Mouse (Mus musculus) brain, adult 10 weeks (tissue): ENCODE data around the gene Trf. TPM values are rescaled to one million over a fixed set of nuclear protein-coding genes. Genes with fewer than 3 reads are reported as not detected.

Experiments
- polyA plus RNA-seq: library from polyadenylated mRNA; stranded (reverse); fragments of 350-450 nt; fragmentation: Illumina TruSeq; extraction: RNeasy Lipid Tissue Mini Kit (QIAGEN cat#74804); gene quantifications from one replicate; pipeline ENCODE4 v1.2.3, GENCODE M21; 2015; ENCODE audit warnings: low read depth, low replicate concordance

Trf gene
- 580 TPM for polyA plus RNA-seq

DNA sequence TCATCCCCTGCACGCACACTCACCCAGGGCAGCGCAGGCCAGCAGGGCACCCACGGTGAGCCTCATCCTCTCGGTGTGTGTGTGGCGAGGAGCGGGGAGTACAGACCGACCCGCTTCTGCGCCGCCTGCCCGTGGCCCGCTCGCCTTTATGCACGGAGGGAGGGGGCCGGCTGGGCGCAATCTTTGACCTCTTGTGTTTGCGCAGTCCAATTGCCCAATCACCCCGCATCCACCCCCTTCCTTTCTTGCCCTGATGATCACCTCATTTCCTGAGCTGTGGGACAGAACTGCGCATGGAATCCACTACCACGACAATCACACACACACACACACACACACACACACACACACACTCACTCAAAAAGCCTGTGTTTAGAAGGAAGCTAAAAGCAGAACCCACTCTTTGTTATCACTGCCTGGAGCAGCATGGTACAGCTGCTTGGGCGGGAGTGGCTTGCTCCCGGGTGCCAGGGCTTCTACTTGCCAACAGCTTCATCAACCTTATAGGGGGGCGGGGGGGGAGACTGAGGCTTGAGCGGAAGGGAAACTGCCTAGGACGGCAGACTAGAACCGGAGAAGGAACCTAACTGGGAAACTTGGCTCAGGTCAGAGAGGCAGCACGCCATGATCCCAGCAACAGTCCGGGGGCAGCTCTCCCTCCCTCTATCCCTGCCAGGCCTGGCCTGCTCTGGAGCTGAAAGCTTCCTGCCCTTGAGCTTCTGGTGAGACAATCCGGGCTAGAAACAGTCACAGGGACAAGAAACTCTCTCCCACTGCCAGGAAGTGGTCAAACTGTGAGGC is at the start of gene Trf, which contains the start of gene Gm20425:
Gene Trf, minus strand, starts transcription at position 294 of the 801 bp plus-strand sequence.
Gene Gm20425, minus strand, starts transcription at position 157 of the 801 bp plus-strand sequence.

DNA sequence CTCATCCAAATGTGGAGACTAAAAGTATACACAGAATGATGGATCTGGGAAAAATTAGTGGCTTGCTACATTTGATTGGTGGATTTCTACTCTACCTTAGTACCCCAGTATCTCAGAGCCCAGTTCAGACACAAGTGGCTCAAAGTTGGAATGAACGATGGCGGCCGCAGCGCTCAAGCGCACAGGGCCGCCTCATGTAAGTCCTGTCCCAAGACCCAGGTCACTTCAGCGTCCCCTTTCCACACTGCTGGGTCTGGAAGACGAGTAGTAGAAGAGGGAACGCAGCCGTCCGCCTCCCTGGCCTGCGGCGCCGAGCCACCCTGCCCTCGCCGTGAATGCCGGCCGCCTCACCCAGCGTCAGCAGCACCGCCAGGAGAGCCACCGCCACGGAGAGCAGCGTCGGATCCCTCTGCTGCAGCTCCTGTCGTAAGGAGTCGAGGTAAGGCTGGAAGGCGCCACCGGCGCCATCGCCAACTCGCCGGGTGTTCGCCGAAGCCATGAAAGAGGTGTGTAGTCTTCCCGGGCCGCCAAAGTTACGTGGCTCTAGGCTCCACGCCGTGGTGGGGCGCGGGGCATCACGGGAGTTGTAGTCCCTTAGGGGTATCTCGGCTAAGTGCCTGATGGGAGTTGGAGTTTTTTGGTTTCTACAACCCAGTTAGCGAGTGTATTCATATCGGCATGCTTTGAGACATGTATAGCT is 28.5 kb downstream of the Trf start, which contains the start of gene Srprb:
Gene Srprb, minus strand, starts transcription at position 577 of the 700 bp plus-strand sequence.

Other genes with a start within 250 kb of the Trf start
- gene Slco2a1, start 241.7 kb downstream of the Trf start, polyA plus RNA-seq: 0.92 TPM
- 419 TPM for gene Rab6b, start 118.7 kb downstream of the Trf start, polyA plus RNA-seq
- gene Srprb, start 28.3 kb downstream of the Trf start, polyA plus RNA-seq: 33.7 TPM
- 4.3 TPM for gene Gm20425, start 137 bp downstream of the Trf start, polyA plus RNA-seq
- gene 1300017J02Rik, start 74.6 kb upstream of the Trf start, polyA plus RNA-seq: not detected
- 11.0 TPM for gene Topbp1, start 74.8 kb upstream of the Trf start, polyA plus RNA-seq
- gene Cdv3, start 135.4 kb upstream of the Trf start, polyA plus RNA-seq: 58.6 TPM
- 10.9 TPM for gene Bfsp2, start 250.0 kb upstream of the Trf start, polyA plus RNA-seq